In genomic region chr1:37996877-37997484, GRCm38 (mm10) we compare ENCODE assay signal across 8 mouse cellular contexts. TPM values are rescaled to one million over a fixed set of nuclear protein-coding genes. Genes with fewer than 3 reads are reported as not detected.
A peak's percentile ranks its signal among the peaks of the same experiment; 100 is the strongest.
DNase-seq lines count a peak whose midpoint lies in the region; ATAC-seq lines count a peak whose summit lies in the region.

No protein-coding gene starts in this region.

- peak; percentile 94 for ATAC-seq in CD4-positive, CD25-positive, alpha-beta regulatory T cell, adult 4 months
- peak; percentile 95 for ATAC-seq in heart, embryonic 14.5 days (ENCODE audit: insufficient number of reproducible peaks, insufficient read depth, low FRiP score, low read depth)
- peak; percentile 86 for ATAC-seq in liver, embryonic 13.5 days (ENCODE audit: low read depth)
- ATAC-seq in stomach, embryonic 16.5 days (ENCODE audit: insufficient read depth, low FRiP score) = peak; percentile 96

- H3K27me3 ChIP-seq in heart, embryonic 14.5 days (ENCODE audit: control insufficient read depth, insufficient read depth, low read length) = no peaks in the 10 kb centered on the region
- no peaks in the 10 kb centered on the region for H3K27me3 ChIP-seq in liver, embryonic 13.5 days
- no peaks in the 10 kb centered on the region for H3K27me3 ChIP-seq in stomach, embryonic 16.5 days (ENCODE audit: control insufficient read depth, insufficient read depth, low read length)

- peak overlapping the region; percentile 82 for H3K4me2 ChIP-seq in heart, embryonic 14.5 days (ENCODE audit: low read length)
- peak overlapping the region; percentile 81 for H3K4me2 ChIP-seq in liver, embryonic 13.5 days
- peak overlapping the region; percentile 78 for H3K4me2 ChIP-seq in stomach, embryonic 16.5 days (ENCODE audit: low read depth, low read length)

- peak overlapping the region; percentile 93 to 98 for H3K27ac ChIP-seq in heart, embryonic 14.5 days (replicated peaks in 1 of 2; ENCODE audit: control insufficient read depth in 1 of 2, insufficient read depth in 1 of 2, low read depth in 2 of 2, low read length in 2 of 2)
- H3K27ac ChIP-seq in liver, embryonic 13.5 days = peak overlapping the region; percentile 92
- peak overlapping the region; percentile 92 for H3K27ac ChIP-seq in stomach, embryonic 16.5 days (ENCODE audit: low read length)

- under 1% methylated on average over 42 of the region's 42 CpGs for WGBS in heart, embryonic 14.5 days
- WGBS in liver, embryonic 13.5 days (ENCODE audit: insufficient replicate concordance) = under 1% methylated on average over 42 of the region's 42 CpGs
- WGBS in stomach, embryonic 16.5 days = under 1% methylated on average over 42 of the region's 42 CpGs

- peak overlapping the region; percentile 85 to 94 for H3K4me3 ChIP-seq in heart, embryonic 14.5 days (ENCODE audit: control insufficient read depth in 1 of 2, insufficient read depth in 1 of 2, low read depth in 1 of 2, low read length in 2 of 2)
- peak overlapping the region; percentile 99 for H3K4me3 ChIP-seq in liver, embryonic 13.5 days (replicated peaks)
- peak overlapping the region; percentile 79 for H3K4me3 ChIP-seq in stomach, embryonic 16.5 days (replicated peaks; ENCODE audit: low read length)

- peak overlapping the region; percentile 95 for H3K9ac ChIP-seq in heart, embryonic 14.5 days (ENCODE audit: low read length)
- H3K9ac ChIP-seq in liver, embryonic 13.5 days = peak overlapping the region; percentile 97
- peak overlapping the region; percentile 96 for H3K9ac ChIP-seq in stomach, embryonic 16.5 days (ENCODE audit: low read length)

- peak; percentile 97 for DNase-seq in c-Kit-negative CD71-positive TER-119-positive erythroid progenitor cells, embryonic 14.5 days (ENCODE audit: low read depth, low spot score)
- peak; percentile 98 for DNase-seq in fibroblast of lung, adult 2 months (ENCODE audit: low read depth)
- peak; percentile 99 for DNase-seq in kidney, postnatal 14 days
- DNase-seq in liver, embryonic 13.5 days = peak; percentile 97
- peak; percentile 95 for DNase-seq in neural tube, embryonic 10.5 days (ENCODE audit: extremely low spot score, low spot score)

- peaks cover 0 to 16% of the 10 kb centered on the region in 2 experiments; a peak in 2 of 4 replicates for H3K4me1 ChIP-seq in heart, embryonic 14.5 days (ENCODE audit: control insufficient read depth in 2 of 2, insufficient read depth in 2 of 2, low read length in 2 of 2)
- peaks cover 42% of the 10 kb centered on the region for H3K4me1 ChIP-seq in liver, embryonic 13.5 days (replicated peaks)
- peaks cover 16% of the 10 kb centered on the region for H3K4me1 ChIP-seq in stomach, embryonic 16.5 days (ENCODE audit: control insufficient read depth, insufficient read depth, low read length)

- H3K9me3 ChIP-seq in heart, embryonic 14.5 days (ENCODE audit: control insufficient read depth, low read length) = no peaks in the 10 kb centered on the region
- no peaks in the 10 kb centered on the region for H3K9me3 ChIP-seq in liver, embryonic 13.5 days (replicated peaks)
- H3K9me3 ChIP-seq in stomach, embryonic 16.5 days (replicated peaks; ENCODE audit: control insufficient read depth, low read length) = no peaks in the 10 kb centered on the region

- peaks cover 36% of the 10 kb centered on the region for H3K36me3 ChIP-seq in heart, embryonic 14.5 days (ENCODE audit: control insufficient read depth, insufficient read depth, low read length)
- H3K36me3 ChIP-seq in liver, embryonic 13.5 days = peaks cover 39% of the 10 kb centered on the region
- peaks cover 10% of the 10 kb centered on the region for H3K36me3 ChIP-seq in stomach, embryonic 16.5 days (ENCODE audit: control insufficient read depth, insufficient read depth, low read length)

RNA-seq across cellular contexts. Expression of gene Txndc9, which starts 0.7 kb away (rescaled TPM):
- polyA plus RNA-seq in CD4-positive, CD25-positive, alpha-beta regulatory T cell, adult 4 months (2017; shearing (Covaris generic)) = 100 to 1,000 TPM; 143 to 173 TPM
- polyA plus RNA-seq in heart, embryonic 14.5 days (2014; fragmentation: Nextera tagmentation; extraction: Ambion mirVana) = 97.9 and 107 TPM in 2 replicates
- polyA plus RNA-seq in liver, embryonic 13.5 days (2015; fragmentation: Nextera tagmentation; extraction: Ambion mirVana) = 80.9 and 88.7 TPM in 2 replicates
- polyA plus RNA-seq in stomach, embryonic 16.5 days (2015; fragmentation: Nextera tagmentation; extraction: Ambion mirVana) = 125 and 137 TPM in 2 replicates

RNA-seq across cellular contexts. Expression of gene Eif5b, which starts 0.8 kb away (rescaled TPM):
- 10 to 100 TPM; 30.5 to 32.9 TPM for polyA plus RNA-seq in CD4-positive, CD25-positive, alpha-beta regulatory T cell, adult 4 months (2017; shearing (Covaris generic))
- polyA plus RNA-seq in heart, embryonic 14.5 days (2014; fragmentation: Nextera tagmentation; extraction: Ambion mirVana) = 16.1 and 17.2 TPM in 2 replicates
- 25.1 and 28.3 TPM in 2 replicates for polyA plus RNA-seq in liver, embryonic 13.5 days (2015; fragmentation: Nextera tagmentation; extraction: Ambion mirVana)
- polyA plus RNA-seq in stomach, embryonic 16.5 days (2015; fragmentation: Nextera tagmentation; extraction: Ambion mirVana) = 22.8 and 26.5 TPM in 2 replicates

RNA-seq across cellular contexts. Expression of gene Lyg1, which starts 39.4 kb away (rescaled TPM):
- polyA plus RNA-seq in CD4-positive, CD25-positive, alpha-beta regulatory T cell, adult 4 months (2017; shearing (Covaris generic)) = not detected
- not detected in 2 replicates for polyA plus RNA-seq in heart, embryonic 14.5 days (2014; fragmentation: Nextera tagmentation; extraction: Ambion mirVana)
- not detected in 2 replicates for polyA plus RNA-seq in liver, embryonic 13.5 days (2015; fragmentation: Nextera tagmentation; extraction: Ambion mirVana)
- polyA plus RNA-seq in stomach, embryonic 16.5 days (2015; fragmentation: Nextera tagmentation; extraction: Ambion mirVana) = not detected in 2 replicates

Comparison
In these comparisons a context has a peak if more than half of its experiments do, and no peak if none do; other contexts are left out.
1. Peak in every context shown above with its lines: DNase-seq, ATAC-seq, H3K4me3 ChIP-seq and H3K27ac ChIP-seq.